Mouse (Mus musculus) heart, embryonic 15.5 days (tissue): ENCODE measurements around the gene Cfap43. TPM values are rescaled to one million over a fixed set of nuclear protein-coding genes. Genes with fewer than 3 reads are reported as not detected.
"Not testable (repeated sequence)": the region's sequence is repeated elsewhere in the genome, so short reads cannot be mapped to it uniquely, and the experiment has no call there.

Experiments used
- ATAC-seq: fragments of 200-750 bp; cut with Nextera tagmentation; replicated peaks from 2 replicates; pipeline ENCODE4 v1.8.0; 2017; ENCODE audit warnings: low read depth, moderate TSS enrichment; ENCODE audit not compliant: insufficient number of reproducible peaks, insufficient read depth, low FRiP score
- H3K27ac ChIP-seq: fragments of 300-500 bp; sonication (generic); 2 replicates; pipeline ENCODE4 v1.5.1; 2015; ENCODE audit warnings: mild to moderate bottlenecking, inconsistent platforms
- H3K27me3 ChIP-seq: fragments of 300-500 bp; sonication (generic); 2 replicates; pipeline ENCODE4 v1.6.1; 2015; ENCODE audit warnings: inconsistent platforms
- H3K36me3 ChIP-seq: fragments of 300-500 bp; sonication (generic); 2 replicates; pipeline ENCODE4 v1.6.1; 2015; ENCODE audit warnings: mild to moderate bottlenecking, inconsistent platforms
- H3K4me1 ChIP-seq: fragments of 300-500 bp; sonication (generic); replicated peaks from 2 replicates; pipeline ENCODE4 v1.6.1; 2015; ENCODE audit warnings: inconsistent platforms
- H3K4me2 ChIP-seq: fragments of 300-500 bp; sonication (generic); 2 replicates; pipeline ENCODE4 v1.6.1; 2015; ENCODE audit warnings: inconsistent platforms, mild to moderate bottlenecking, moderate library complexity
- H3K4me3 ChIP-seq: fragments of 300-500 bp; sonication (generic); 2 replicates; pipeline ENCODE4 v1.5.1; 2015; ENCODE audit warnings: mild to moderate bottlenecking, inconsistent platforms
- H3K9ac ChIP-seq: fragments of 300-500 bp; sonication (generic); 2 replicates; pipeline ENCODE4 v1.6.1; 2015; ENCODE audit warnings: mild to moderate bottlenecking, inconsistent platforms
- H3K9me3 ChIP-seq: fragments of 300-500 bp; sonication (generic); replicated peaks from 2 replicates; pipeline ENCODE4 v1.6.1; 2016; ENCODE audit warnings: inconsistent platforms
- WGBS: fragments of 180-500 bp; shearing (Covaris S2); methylation state at CpG from one replicate; pipeline ENCODE4 v1.1.7; 2015; ENCODE audit warnings: mixed read lengths; 5-methylcytosine and 5-hydroxymethylcytosine counted together
- polyA plus RNA-seq: library from polyadenylated mRNA; unstranded; fragments of >200 nt; fragmentation: Nextera tagmentation; extraction: Ambion mirVana; gene quantifications from 2 replicates; pipeline ENCODE4 v1.2.1, GENCODE M21; 2015

Gene Cfap43
- polyA plus RNA-seq, 1 experiment from 2014 or later: 0.08 TPM

DNA sequence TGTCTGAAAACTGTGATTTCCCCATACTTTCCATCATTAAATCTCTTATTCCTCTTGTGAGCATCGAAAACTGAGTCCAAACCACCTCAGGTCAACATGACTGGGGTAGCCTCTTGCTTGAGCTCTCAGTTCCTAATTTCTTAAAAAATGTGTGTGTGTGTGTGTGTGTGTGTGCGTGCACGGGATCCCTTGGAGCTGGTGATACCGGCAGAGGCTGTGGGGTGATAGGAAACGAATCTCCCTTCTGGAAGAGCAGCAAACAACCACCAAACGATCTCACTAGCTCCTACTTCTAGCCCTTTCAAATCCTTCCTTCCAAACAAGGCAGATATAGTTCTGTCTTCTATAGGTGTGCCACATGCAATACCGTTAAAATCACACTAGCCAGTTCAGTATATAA, 54.4 kb downstream of the Cfap43 start:
- WGBS: 81% methylated on average over 7 of the region's 7 CpGs
- Histone ChIP-seq H3K36me3 (peaks cover 10% of the 10 kb centered on the region; the same call in 1 of the 2 replicates), H3K9me3 (no peaks in the 10 kb centered on the region), H3K4me2 (peak overlapping the region; percentile 86), H3K9ac (no peak overlapping the region), H3K27me3 (no peaks in the 10 kb centered on the region), H3K4me3 (peak overlapping the region; percentile 75), H3K27ac (peak overlapping the region; percentile 74; the same call in 1 of the 2 replicates), H3K4me1 (peaks cover 2% of the 10 kb centered on the region; the same call in 1 of the 2 replicates)
- no peak for ATAC-seq

DNA sequence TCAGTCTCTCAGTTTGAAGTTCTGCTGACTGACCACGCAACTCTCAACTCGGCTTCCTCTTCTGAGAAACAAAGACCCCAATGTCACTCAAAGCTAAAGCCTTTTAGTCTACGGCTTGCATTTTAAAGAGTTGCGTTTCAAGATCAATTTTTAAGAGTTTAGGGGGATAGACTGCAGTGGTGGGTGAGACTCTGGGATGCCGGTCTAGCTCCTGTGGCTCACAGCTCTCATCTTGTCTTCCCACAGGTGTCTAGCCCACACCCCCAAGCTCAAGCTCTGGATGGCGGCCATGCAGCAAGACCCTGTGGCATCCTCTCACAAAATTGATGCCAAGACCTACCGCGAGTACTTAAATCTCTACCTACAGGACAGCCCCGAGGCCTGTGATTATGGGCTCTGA, 55.0 kb downstream of the Cfap43 start:
- WGBS: 95% methylated on average over 9 of the region's 9 CpGs
- no peak overlapping the region for H3K4me2 ChIP-seq
- peaks cover 16% of the 10 kb centered on the region; the same call in 1 of the 2 replicates for H3K36me3 ChIP-seq
- no peak overlapping the region for H3K4me3 ChIP-seq
- ATAC-seq: no peak
- no peaks in the 10 kb centered on the region for H3K27me3 ChIP-seq
- H3K9me3 ChIP-seq: no peaks in the 10 kb centered on the region
- H3K27ac ChIP-seq: no peak overlapping the region
- no peak overlapping the region for H3K9ac ChIP-seq
- H3K4me1 ChIP-seq: peaks cover 2% of the 10 kb centered on the region; the same call in 1 of the 2 replicates

DNA sequence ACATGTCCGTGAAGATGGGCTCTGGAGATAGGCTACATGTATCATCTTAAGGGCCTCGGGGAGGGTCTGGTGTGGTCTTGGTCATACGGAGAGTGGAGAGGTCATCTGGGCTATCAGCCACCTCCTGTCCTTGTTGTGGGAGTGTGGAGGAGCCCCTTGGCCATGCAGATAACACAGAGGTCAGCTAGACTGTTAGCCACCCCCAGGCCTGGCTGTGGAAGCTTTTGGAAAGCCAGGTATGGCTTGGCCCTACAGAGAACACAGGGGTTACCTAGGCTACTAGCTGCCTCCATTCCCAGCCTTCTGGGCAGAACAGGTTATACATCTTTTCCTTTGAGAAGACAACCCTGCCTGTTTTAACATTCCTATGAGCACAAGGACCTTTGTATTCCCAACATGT, 56.5 kb downstream of the Cfap43 start:
- Histone ChIP-seq H3K4me2 (no peak overlapping the region), H3K4me3 (no peak overlapping the region), H3K9ac (no peak overlapping the region), H3K36me3 (peaks cover 16% of the 10 kb centered on the region; the same call in 1 of the 2 replicates), H3K27ac (no peak overlapping the region), H3K4me1 (peaks cover 2% of the 10 kb centered on the region; the same call in 1 of the 2 replicates), H3K9me3 (no peaks in the 10 kb centered on the region), H3K27me3 (no peaks in the 10 kb centered on the region)
- WGBS: 78% methylated on average over 3 of the region's 3 CpGs
- ATAC-seq: no peak

DNA sequence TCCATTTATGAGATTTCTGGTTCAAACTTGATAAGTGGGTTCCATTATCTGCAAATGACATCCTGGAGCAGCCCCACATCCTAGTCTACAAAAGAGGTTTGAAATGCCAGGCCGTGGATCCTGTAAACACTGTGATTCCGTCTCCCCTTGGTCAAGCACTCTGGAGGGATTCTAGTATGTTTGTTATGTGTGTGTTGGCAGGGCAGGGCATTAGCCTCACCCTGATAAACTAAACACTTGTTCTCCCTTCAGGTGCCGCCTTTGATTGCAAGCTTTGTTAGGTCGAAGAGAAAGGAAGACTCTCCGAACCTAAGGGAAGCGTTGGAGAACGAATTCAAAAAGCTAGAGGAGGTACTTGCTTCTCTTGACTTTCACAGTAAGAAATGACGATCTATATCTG, 59.9 kb downstream of the Cfap43 start:
- H3K4me3 ChIP-seq: no peak overlapping the region
- 88% methylated on average over 8 of the region's 8 CpGs for WGBS
- H3K27ac ChIP-seq: no peak overlapping the region
- H3K27me3 ChIP-seq: no peaks in the 10 kb centered on the region
- peaks cover 16% of the 10 kb centered on the region; the same call in 1 of the 2 replicates for H3K36me3 ChIP-seq
- no peak overlapping the region for H3K4me2 ChIP-seq
- ATAC-seq: no peak
- no peak overlapping the region for H3K9ac ChIP-seq
- peaks cover 11% of the 10 kb centered on the region for H3K4me1 ChIP-seq
- H3K9me3 ChIP-seq: no peaks in the 10 kb centered on the region

DNA sequence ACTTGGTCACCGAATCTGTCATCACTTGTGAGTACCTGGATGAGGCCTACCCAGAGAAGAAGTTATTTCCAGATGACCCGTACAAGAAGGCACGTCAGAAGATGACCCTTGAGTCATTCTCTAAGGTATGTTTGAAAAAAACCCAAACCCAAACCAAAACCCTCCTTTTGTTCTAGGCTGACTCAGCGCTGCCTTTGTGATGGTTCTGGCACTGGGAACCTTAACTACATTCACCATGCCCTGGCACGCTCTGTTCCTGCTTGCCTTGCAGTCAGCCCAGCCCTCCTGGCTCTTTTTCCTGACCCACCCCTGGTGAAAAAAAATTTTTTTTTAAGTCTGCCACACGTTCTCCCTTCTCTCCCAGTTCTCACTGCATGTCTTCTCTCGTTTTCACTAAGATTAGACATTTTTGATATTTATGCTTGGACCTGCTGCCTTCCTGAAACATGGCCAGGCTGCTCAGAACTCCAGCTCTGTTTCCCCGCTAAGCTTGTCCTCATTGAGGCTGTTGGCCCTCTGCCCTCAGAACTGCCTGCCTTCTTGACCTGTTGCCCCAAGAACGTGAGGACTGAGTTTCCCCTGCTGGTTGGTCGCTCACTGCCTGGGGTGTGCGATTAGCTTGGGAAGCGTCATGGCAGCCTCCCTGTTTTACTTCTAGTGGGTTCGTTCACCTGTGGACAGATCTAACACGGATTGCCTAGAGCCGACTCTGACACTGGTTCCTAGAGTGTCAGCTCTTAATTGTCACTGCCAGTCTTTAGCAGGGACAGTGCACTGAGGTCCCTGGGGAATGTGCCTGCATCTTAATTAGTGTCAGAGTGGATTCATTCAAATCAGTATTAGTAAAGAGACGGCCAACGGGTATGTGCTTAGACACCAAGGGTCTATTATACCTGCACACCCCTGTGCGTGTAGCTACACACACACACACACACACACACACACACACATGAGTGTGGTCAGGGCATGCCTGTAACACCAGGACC, 60.8 kb downstream of the Cfap43 start:
- no peak overlapping the region for H3K27ac ChIP-seq
- 75% methylated on average over 18 of the region's 18 CpGs for WGBS
- no peaks in the 10 kb centered on the region for H3K27me3 ChIP-seq

DNA sequence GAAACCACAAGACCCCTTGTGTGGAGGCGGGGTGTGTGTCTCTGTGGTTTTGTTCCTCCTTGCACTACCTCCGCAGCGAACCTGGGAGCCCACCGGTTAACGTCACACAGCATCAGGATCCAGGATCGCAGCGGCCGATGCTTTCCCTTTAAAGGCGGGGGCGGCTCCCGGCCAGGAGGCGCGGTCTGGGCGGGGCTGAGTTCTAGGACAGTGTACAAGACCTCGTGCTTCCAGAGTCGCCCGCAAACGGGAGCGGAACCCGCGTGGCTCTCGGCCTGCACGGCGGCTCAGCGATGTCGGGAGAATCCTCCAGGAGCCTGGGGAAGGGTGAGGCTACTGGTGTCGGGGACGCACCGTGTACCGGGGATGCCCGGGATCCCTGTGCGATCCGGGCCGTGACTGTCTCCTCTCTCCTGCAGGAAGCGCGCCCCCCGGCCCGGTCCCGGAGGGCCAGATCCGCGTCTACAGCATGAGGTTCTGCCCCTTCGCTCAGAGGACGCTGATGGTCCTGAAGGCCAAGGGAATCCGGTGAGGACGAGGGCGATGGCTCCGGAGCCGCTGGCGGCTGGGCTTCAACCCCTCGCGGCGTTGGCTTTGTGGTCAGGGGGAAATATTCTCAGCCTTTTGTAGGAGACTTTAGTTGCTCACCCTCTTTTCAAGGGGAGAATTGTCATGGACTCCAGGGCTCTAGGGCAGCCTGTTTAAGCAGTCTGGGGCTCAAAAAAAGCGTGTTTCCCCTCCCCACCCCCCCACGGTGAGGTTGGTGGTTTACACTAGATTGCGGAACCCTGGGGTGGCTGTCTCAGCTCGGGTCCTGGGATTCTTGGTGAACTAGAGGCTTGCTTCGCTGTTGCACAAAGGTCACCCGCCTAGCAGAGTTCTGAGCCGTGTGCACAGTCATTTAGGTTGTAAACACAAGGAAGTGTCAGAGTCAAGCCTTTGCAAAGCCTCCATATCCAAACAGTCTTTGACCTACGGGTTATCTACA, 64.0 kb downstream of the Cfap43 start, which contains the start of gene Gsto1:
TSS of gene Gsto1 (plus strand) at position 175 of the 988 bp plus-strand sequence.
- peak within 1 kb of the TSS; percentile 61 for H3K9ac ChIP-seq
- H3K4me3 ChIP-seq: peak within 1 kb of the TSS; percentile 65
- H3K4me1 ChIP-seq: peaks cover 18% of the 10 kb centered on the region
- H3K9me3 ChIP-seq: no peaks in the 10 kb centered on the region
- H3K36me3 ChIP-seq: peaks cover 10% of the 10 kb centered on the region; the same call in 1 of the 2 replicates
- under 1% methylated on average over 59 of the region's 60 CpGs for WGBS
- peak within 1 kb of the TSS; percentile 97 for H3K4me2 ChIP-seq
- H3K27ac ChIP-seq: peak within 1 kb of the TSS; percentile 58
- peak; percentile 94 for ATAC-seq
- H3K27me3 ChIP-seq: no peaks in the 10 kb centered on the region

More for the DNA sequence above, 60.8 kb downstream of the Cfap43 start:
- Histone ChIP-seq H3K36me3 (peaks cover 14% of the 10 kb centered on the region; the same call in 1 of the 2 replicates), H3K9me3 (no peaks in the 10 kb centered on the region), H3K4me3 (no peak overlapping the region), H3K9ac (no peak overlapping the region), H3K4me2 (no peak overlapping the region), H3K4me1 (peaks cover 16% of the 10 kb centered on the region)
- no peak for ATAC-seq

DNA sequence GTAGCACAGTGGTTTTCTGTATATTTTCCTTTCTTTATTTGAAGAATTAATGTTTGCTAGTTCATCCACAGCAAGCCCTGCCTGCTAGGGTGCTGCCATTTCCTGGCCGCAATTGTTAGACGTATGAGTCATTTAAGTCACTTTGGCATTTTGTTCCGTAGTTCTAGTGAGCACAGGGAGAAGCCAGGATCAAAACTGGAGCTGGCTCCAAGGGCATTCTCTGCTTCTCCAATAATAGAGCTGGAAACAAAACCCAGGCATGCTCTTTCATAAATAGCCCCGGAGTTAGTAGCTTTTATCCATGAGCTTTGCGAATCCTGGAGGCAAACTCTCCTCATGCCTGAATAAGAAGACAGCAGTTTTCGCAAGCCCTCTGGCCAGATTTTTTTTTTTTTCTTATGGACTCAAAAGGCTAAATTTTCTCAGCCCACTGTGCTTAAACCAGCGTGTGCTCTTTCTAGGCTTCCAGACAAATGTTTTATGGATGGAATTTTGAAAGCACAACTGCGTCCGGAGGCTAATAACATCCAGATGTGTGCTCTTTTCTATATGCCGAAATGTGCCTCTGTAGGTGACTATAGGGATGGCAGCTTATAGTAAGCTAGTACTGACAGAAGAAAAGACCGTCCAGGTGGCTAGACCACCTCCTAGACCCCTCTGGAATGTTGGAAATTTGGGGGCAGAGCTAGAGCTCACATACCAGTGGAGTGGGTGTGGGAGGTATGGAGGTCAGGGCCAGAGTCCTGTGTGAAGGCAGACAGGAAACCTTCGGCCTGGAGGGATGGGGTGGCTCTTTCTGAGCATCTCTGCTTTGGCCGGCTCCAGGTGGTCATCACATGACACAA, 64.9 kb downstream of the Cfap43 start:
- peaks cover under 1% of the 10 kb centered on the region; the same call in 1 of the 2 replicates for H3K36me3 ChIP-seq
- peak; percentile 45 for ATAC-seq
- H3K4me1 ChIP-seq: peaks cover 18% of the 10 kb centered on the region
- no peak overlapping the region; the same call in 1 of the 2 replicates for H3K9ac ChIP-seq
- H3K4me3 ChIP-seq: peak overlapping the region; percentile 65
- peak overlapping the region; percentile 97 for H3K4me2 ChIP-seq
- WGBS: 18% methylated on average over 13 of the region's 13 CpGs
- H3K9me3 ChIP-seq: no peaks in the 10 kb centered on the region
- H3K27ac ChIP-seq: peak overlapping the region; percentile 58
- no peaks in the 10 kb centered on the region for H3K27me3 ChIP-seq

DNA sequence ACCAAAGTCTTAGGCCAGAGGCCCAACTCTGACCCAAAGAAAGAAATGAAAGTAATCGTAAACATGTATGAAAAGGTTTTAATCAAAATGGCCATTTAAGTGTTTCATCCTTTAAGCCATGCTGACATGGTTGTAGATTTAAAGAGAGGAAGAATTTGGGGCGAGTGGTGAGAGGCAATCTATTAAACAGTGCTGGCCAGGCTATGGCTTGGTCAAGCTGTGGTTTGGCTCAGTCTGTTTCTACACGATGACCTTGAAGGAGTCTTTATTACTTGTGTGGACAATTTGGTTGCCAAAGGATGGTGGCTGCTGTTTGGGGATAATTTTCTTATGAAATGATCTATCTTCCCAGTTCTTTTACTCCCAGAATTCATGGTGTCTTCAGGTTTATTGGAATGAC, 66.0 kb downstream of the Cfap43 start:
- ATAC-seq: no peak
- WGBS: 83% methylated on average over 3 of the region's 3 CpGs

DNA sequence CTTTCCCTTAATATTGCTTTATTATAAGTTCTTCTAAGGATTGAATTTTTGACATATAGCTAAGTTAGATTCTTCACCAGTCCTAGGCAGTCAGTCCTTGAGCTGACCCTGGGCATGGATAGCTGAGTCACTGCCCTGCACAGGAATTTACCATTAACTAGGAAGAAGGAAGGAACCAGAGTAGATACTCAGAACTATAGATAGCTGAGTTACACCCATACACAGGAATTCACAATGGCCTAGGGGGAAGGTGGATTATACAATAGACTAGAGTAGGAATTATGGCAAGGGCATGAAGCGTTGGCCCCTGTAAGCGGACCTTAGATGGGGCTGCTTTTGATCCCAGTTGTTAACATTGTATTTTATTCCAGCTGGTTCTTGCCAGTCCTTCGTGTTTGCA, 67.0 kb downstream of the Cfap43 start:
- H3K4me1 ChIP-seq: peaks cover 18% of the 10 kb centered on the region
- not testable (repeated sequence) for H3K4me3 ChIP-seq, ATAC-seq, H3K27ac ChIP-seq, H3K36me3 ChIP-seq, H3K4me2 ChIP-seq, H3K9me3 ChIP-seq, H3K9ac ChIP-seq, H3K27me3 ChIP-seq
- WGBS: 78% methylated on average over 3 of the region's 3 CpGs

More for the DNA sequence above, 66.0 kb downstream of the Cfap43 start:
- Histone ChIP-seq H3K27ac (no peak overlapping the region), H3K36me3 (no peaks in the 10 kb centered on the region), H3K4me3 (no peak overlapping the region), H3K27me3 (no peaks in the 10 kb centered on the region), H3K4me1 (peaks cover 18% of the 10 kb centered on the region), H3K4me2 (no peak overlapping the region), H3K9ac (no peak overlapping the region), H3K9me3 (no peaks in the 10 kb centered on the region)

DNA sequence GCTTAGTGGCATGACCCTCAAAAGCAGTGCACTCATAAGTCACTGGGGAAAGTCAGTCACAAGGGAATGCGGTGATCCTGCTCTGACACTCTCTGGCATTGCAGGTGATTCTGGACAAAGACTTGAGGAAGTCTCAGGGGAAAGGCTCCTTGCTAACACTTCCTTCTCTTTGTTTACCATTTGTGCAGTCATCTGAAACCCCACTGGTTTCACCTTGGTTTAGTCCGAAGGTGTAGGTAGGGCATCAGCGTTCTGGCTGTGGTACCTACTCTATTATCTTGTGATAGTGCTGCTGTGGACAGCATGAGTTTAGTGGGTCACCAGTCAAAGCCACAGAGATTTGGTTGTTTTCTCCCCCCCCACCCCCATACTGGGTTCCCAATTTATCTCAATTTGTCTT, 69.4 kb downstream of the Cfap43 start:
- Histone ChIP-seq H3K9ac (no peak overlapping the region), H3K4me3 (no peak overlapping the region), H3K27ac (no peak overlapping the region), H3K4me1 (peaks cover 12% of the 10 kb centered on the region), H3K4me2 (no peak overlapping the region), H3K27me3 (no peaks in the 10 kb centered on the region), H3K9me3 (no peaks in the 10 kb centered on the region), H3K36me3 (no peaks in the 10 kb centered on the region)
- ATAC-seq: no peak
- WGBS: 89% methylated on average over 3 of the region's 3 CpGs
